Mouse (Mus musculus): ENCODE results near the gene C1galt1.

C1galt1 gene

GRCm38 (mm10) chr6:7844802-7845679 is at the start of gene C1galt1:
Gene C1galt1, plus strand, starts transcription at chr6:7844842.
- DNase-seq (ENCODE audit: low read depth, low spot score), result peak; percentile 52

GRCm38 (mm10) chr6:7799969-7800368 is 44.7 kb upstream of the C1galt1 start:
- DNase-seq (ENCODE audit: low read depth, low spot score), result no peak

GRCm38 (mm10) chr6:7803765-7804542 is 40.7 kb upstream of the C1galt1 start:
- DNase-seq (ENCODE audit: low read depth, low spot score), result no peak

- no peak for DNase-seq (ENCODE audit: low read depth, low spot score)
These were observed 30.5 kb upstream of the C1galt1 start for GRCm38 (mm10) chr6:7814146-7814545.

GRCm38 (mm10) chr6:7816233-7816632 is 28.4 kb upstream of the C1galt1 start:
- DNase-seq (ENCODE audit: low read depth, low spot score), result no peak

- DNase-seq (ENCODE audit: low read depth, low spot score), result no peak
These were observed 22.0 kb upstream of the C1galt1 start for GRCm38 (mm10) chr6:7822688-7823087.

GRCm38 (mm10) chr6:7830793-7831192 is 13.8 kb upstream of the C1galt1 start:
- DNase-seq (ENCODE audit: low read depth, low spot score), result no peak

- DNase-seq (ENCODE audit: low read depth, low spot score), result no peak
These were observed 12.0 kb upstream of the C1galt1 start for GRCm38 (mm10) chr6:7832564-7833175.

GRCm38 (mm10) chr6:7843726-7844411 is 773 bp upstream of the C1galt1 start:
- DNase-seq (ENCODE audit: low read depth, low spot score), result peak; percentile 54

- peak; percentile 93 for DNase-seq (ENCODE audit: low read depth, low spot score)
These were observed 235 bp upstream of the C1galt1 start for GRCm38 (mm10) chr6:7844412-7844801.

- DNase-seq (ENCODE audit: low read depth, low spot score), result no peak
These were observed 1.0 kb downstream of the C1galt1 start for GRCm38 (mm10) chr6:7845680-7846017.

GRCm38 (mm10) chr6:7846726-7847439 is 2.2 kb downstream of the C1galt1 start:
- no peak for DNase-seq (ENCODE audit: low read depth, low spot score)

- DNase-seq (ENCODE audit: low read depth, low spot score), result no peak
These were observed 3.4 kb downstream of the C1galt1 start for GRCm38 (mm10) chr6:7847890-7848508.

- no peak for DNase-seq (ENCODE audit: low read depth, low spot score)
These were observed 4.1 kb downstream of the C1galt1 start for GRCm38 (mm10) chr6:7848714-7849113.

GRCm38 (mm10) chr6:7851036-7851435 is 6.4 kb downstream of the C1galt1 start:
- DNase-seq (ENCODE audit: low read depth, low spot score), result no peak

GRCm38 (mm10) chr6:7852919-7853318 is 8.3 kb downstream of the C1galt1 start:
- DNase-seq (ENCODE audit: low read depth, low spot score), result no peak

- DNase-seq (ENCODE audit: low read depth, low spot score), result no peak
These were observed 8.8 kb downstream of the C1galt1 start for GRCm38 (mm10) chr6:7853461-7853860.

GRCm38 (mm10) chr6:7856682-7857290 is 12.1 kb downstream of the C1galt1 start:
- DNase-seq (ENCODE audit: low read depth, low spot score), result peak; percentile 44

GRCm38 (mm10) chr6:7857356-7858247 is 13.0 kb downstream of the C1galt1 start:
- DNase-seq (ENCODE audit: low read depth, low spot score), result no peak
